Comparison of ENCODE assay signal across 9 mouse cellular contexts in the genomic region with DNA sequence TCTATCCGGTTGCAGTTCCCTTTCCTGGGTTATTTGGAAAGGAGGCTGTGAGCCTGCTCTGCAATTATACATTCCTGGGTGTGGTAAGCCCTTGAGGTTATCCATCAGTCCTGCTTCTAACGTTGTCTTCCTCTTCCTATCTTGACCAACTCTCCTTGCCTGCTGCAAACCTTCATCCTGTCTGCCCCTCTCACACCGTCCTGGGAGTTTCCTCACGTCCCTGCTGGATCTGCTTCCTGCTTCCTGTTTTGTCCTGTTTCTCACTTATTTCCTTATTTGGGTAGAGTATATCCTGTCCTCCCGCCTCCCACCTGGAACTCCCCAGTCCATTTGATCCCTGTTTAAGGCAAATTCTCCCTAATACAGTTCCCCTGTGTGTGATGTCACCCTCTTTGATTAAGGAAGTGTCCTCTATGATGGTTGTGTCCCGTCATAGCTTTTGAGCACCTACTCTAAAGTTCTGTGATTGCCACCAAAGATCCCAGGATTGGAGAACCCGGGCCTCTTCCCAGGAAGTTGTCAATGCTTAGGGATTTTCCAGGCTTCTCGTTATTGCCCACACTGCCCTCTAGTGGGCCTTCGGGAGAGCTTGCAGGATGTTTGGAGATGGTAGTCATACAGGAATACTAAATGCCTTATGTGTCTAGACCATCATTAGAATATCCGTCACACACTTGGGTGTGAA. TPM values are rescaled to one million over a fixed set of nuclear protein-coding genes. Genes with fewer than 3 reads are reported as not detected.
A peak's percentile ranks its signal among the peaks of the same experiment; 100 is the strongest.
DNase-seq lines count a peak whose midpoint lies in the region; ATAC-seq and TF ChIP-seq lines count a peak whose summit lies in the region.
"Had no signal": no experiment of that assay in that cellular context is flagged by ENCODE, and none has a peak within 500 bp of the region (broad histone marks: within the 10 kb centered on the region; RNA-seq: fewer than 3 reads in every experiment).

No protein-coding gene starts in this region.

- peak; percentile 81 for TF ChIP-seq CTCF in hindbrain, postnatal 0 days (IDR thresholded peaks at IDR 0.05; ENCODE audit: low read depth)

- 59% methylated on average over 10 of the region's 10 CpGs for WGBS in liver, embryonic 11.5 days
- 62% methylated on average over 10 of the region's 10 CpGs for WGBS in hindbrain, postnatal 0 days

- ATAC-seq in liver, embryonic 11.5 days (replicated peaks; ENCODE audit: low FRiP score) = peak; percentile 30
- ATAC-seq in activated CD4-positive, CD25-positive, alpha-beta regulatory T cell, adult 4 months = peak; percentile 32
- ATAC-seq in hindbrain, postnatal 0 days = no peak
- ATAC-seq in megakaryocyte-erythroid progenitor cell, adult 5-6 weeks (replicated peaks; ENCODE audit: low FRiP score, low TSS enrichment, poor library complexity, severe bottlenecking) = no peak

- H3K4me3 ChIP-seq in liver, embryonic 11.5 days (ENCODE audit: low read depth, low read length) = no peak overlapping the region
- H3K4me3 ChIP-seq in hindbrain, postnatal 0 days (ENCODE audit: low read length) = no peak overlapping the region
- H3K4me3 ChIP-seq: embryonic facial prominence, embryonic 12.5 days had no signal

- no peak for DNase-seq in liver, embryonic 11.5 days (ENCODE audit: low spot score)
- no peak for DNase-seq in liver
- DNase-seq in embryo, embryonic 9.5 days (ENCODE audit: extremely low spot score) = peak; percentile 29
- peak; percentile 82 for DNase-seq in hindbrain, postnatal 0 days (ENCODE audit: low spot score)
- DNase-seq in left cerebral cortex, postnatal 36 days (ENCODE audit: low spot score in 2 of 2) = peak; percentile 32 to 38
- peak; percentile 36 for DNase-seq in naive thymus-derived CD4-positive, alpha-beta T cell, adult 2 months (ENCODE audit: low read depth)

- no peak overlapping the region for H3K4me2 ChIP-seq in liver, embryonic 11.5 days
- no peak overlapping the region for H3K4me2 ChIP-seq in hindbrain, postnatal 0 days (ENCODE audit: low read depth, low read length)
- H3K4me2 ChIP-seq: embryonic facial prominence, embryonic 12.5 days had no signal

- intact Hi-C loops in left cerebral cortex, postnatal 36 days (cut with DNase I) = no loop called here

- H3K27ac ChIP-seq in liver, embryonic 11.5 days (ENCODE audit: low read depth, low read length) = no peak overlapping the region
- H3K27ac ChIP-seq in hindbrain, postnatal 0 days = no peak overlapping the region
- H3K27ac ChIP-seq: embryonic facial prominence, embryonic 12.5 days had no signal

- no peak overlapping the region for H3K9ac ChIP-seq in liver, embryonic 11.5 days (ENCODE audit: low read depth, low read length)
- H3K9ac ChIP-seq in hindbrain, postnatal 0 days (replicated peaks; ENCODE audit: low read length) = no peak overlapping the region
- H3K9ac ChIP-seq: embryonic facial prominence, embryonic 12.5 days had no signal

- no peaks in the 10 kb centered on the region for H3K9me3 ChIP-seq in liver, embryonic 11.5 days (ENCODE audit: control insufficient read depth, low read length)
- H3K9me3 ChIP-seq in hindbrain, postnatal 0 days (ENCODE audit: low read length) = no peaks in the 10 kb centered on the region
- H3K9me3 ChIP-seq: embryonic facial prominence, embryonic 12.5 days had no signal

- no peaks in the 10 kb centered on the region for H3K4me1 ChIP-seq in liver, embryonic 11.5 days (replicated peaks; ENCODE audit: control insufficient read depth, insufficient read depth, low read length)
- H3K4me1 ChIP-seq in hindbrain, postnatal 0 days (ENCODE audit: insufficient read depth, low read length) = no peaks in the 10 kb centered on the region
- H3K4me1 ChIP-seq: embryonic facial prominence, embryonic 12.5 days had no signal

- H3K27me3 ChIP-seq in liver, embryonic 11.5 days (replicated peaks; ENCODE audit: control insufficient read depth, insufficient read depth, low read length) = no peaks in the 10 kb centered on the region
- H3K27me3 ChIP-seq in hindbrain, postnatal 0 days (ENCODE audit: insufficient read depth, low read length) = no peaks in the 10 kb centered on the region
- H3K27me3 ChIP-seq: embryonic facial prominence, embryonic 12.5 days had no signal

- H3K36me3 ChIP-seq in liver, embryonic 11.5 days (ENCODE audit: control insufficient read depth, insufficient read depth, low read length) = peaks cover 45% of the 10 kb centered on the region
- 0 out of 2 replicates have a peak, but pooled peaks cover 6% of the 10 kb centered on the region for H3K36me3 ChIP-seq in hindbrain, postnatal 0 days (ENCODE audit: insufficient read depth, low read length)

RNA-seq across cellular contexts. Expression of a gene that starts 12.5 kb away (rescaled TPM):
- 27.7 and 30.7 TPM in 2 replicates for polyA plus RNA-seq in liver, embryonic 11.5 days (2014; fragmentation: Nextera tagmentation; extraction: Ambion mirVana)
- polyA plus RNA-seq in activated CD4-positive, CD25-positive, alpha-beta regulatory T cell, adult 4 months (2017; shearing (Covaris generic)) = 1 to 10 TPM; 2.0 to 5.2 TPM
- 1.2 and 2.7 TPM in 2 replicates for total RNA-seq in hindbrain, postnatal 0 days (2014; rRNA removed)
- 3.2 and 4.4 TPM in 2 replicates for polyA plus RNA-seq in hindbrain, postnatal 0 days (2015; fragmentation: Nextera tagmentation; extraction: Ambion mirVana)
- under 1 TPM; 0.52 to 0.96 TPM for total RNA-seq in left cerebral cortex, postnatal 36 days (2021)
- total RNA-seq in megakaryocyte-erythroid progenitor cell, adult 5-6 weeks (2014; fragmentation: Nextera tagmentation) = 17.2 and 20.8 TPM in 2 replicates
- total RNA-seq in megakaryocyte-erythroid progenitor cell, adult 5-6 weeks (2017) = 14.8 and 18.4 TPM in 2 replicates

RNA-seq across cellular contexts. Expression of a gene that starts 12.6 kb away (rescaled TPM):
- polyA plus RNA-seq in liver, embryonic 11.5 days (2014; fragmentation: Nextera tagmentation; extraction: Ambion mirVana) = 14.4 and 17.2 TPM in 2 replicates
- 10 to 100 TPM in 1 of 2 experiments, 1 to 10 TPM in 1; 7.3 to 10.8 TPM for polyA plus RNA-seq in activated CD4-positive, CD25-positive, alpha-beta regulatory T cell, adult 4 months (2017; shearing (Covaris generic))
- total RNA-seq in hindbrain, postnatal 0 days (2014; rRNA removed) = 9.1 and 14.8 TPM in 2 replicates
- polyA plus RNA-seq in hindbrain, postnatal 0 days (2015; fragmentation: Nextera tagmentation; extraction: Ambion mirVana) = 15.6 and 18.0 TPM in 2 replicates
- 10 to 100 TPM; 19.1 to 35.6 TPM for total RNA-seq in left cerebral cortex, postnatal 36 days (2021)
- 20.1 and 23.3 TPM in 2 replicates for total RNA-seq in megakaryocyte-erythroid progenitor cell, adult 5-6 weeks (2014; fragmentation: Nextera tagmentation)
- total RNA-seq in megakaryocyte-erythroid progenitor cell, adult 5-6 weeks (2017) = 23.3 and 33.6 TPM in 2 replicates

RNA-seq across cellular contexts. Expression of a gene that starts 22.3 kb away (rescaled TPM):
- 5.7 and 6.0 TPM in 2 replicates for polyA plus RNA-seq in liver, embryonic 11.5 days (2014; fragmentation: Nextera tagmentation; extraction: Ambion mirVana)
- polyA plus RNA-seq in activated CD4-positive, CD25-positive, alpha-beta regulatory T cell, adult 4 months (2017; shearing (Covaris generic)) = not detected
- 1.0 and 4.7 TPM in 2 replicates for total RNA-seq in hindbrain, postnatal 0 days (2014; rRNA removed)
- 4.0 and 4.1 TPM in 2 replicates for polyA plus RNA-seq in hindbrain, postnatal 0 days (2015; fragmentation: Nextera tagmentation; extraction: Ambion mirVana)
- total RNA-seq in left cerebral cortex, postnatal 36 days (2021) = 1 to 10 TPM in 1 of 2 experiments, under 1 TPM in 1; 1.00 to 2.2 TPM
- not detected in 2 replicates for total RNA-seq in megakaryocyte-erythroid progenitor cell, adult 5-6 weeks (2014; fragmentation: Nextera tagmentation)
- total RNA-seq in megakaryocyte-erythroid progenitor cell, adult 5-6 weeks (2017) = 0.34 TPM in 1 of 2 replicates, not detected in the other

RNA-seq across cellular contexts. Expression of a gene that starts 38.9 kb away (rescaled TPM):
- not detected in 2 replicates for polyA plus RNA-seq in liver, embryonic 11.5 days (2014; fragmentation: Nextera tagmentation; extraction: Ambion mirVana)
- not detected for polyA plus RNA-seq in activated CD4-positive, CD25-positive, alpha-beta regulatory T cell, adult 4 months (2017; shearing (Covaris generic))
- not detected in 2 replicates for total RNA-seq in hindbrain, postnatal 0 days (2014; rRNA removed)
- polyA plus RNA-seq in hindbrain, postnatal 0 days (2015; fragmentation: Nextera tagmentation; extraction: Ambion mirVana) = not detected in 2 replicates
- total RNA-seq in left cerebral cortex, postnatal 36 days (2021) = not detected
- total RNA-seq in megakaryocyte-erythroid progenitor cell, adult 5-6 weeks (2014; fragmentation: Nextera tagmentation) = not detected in 2 replicates
- not detected in 2 replicates for total RNA-seq in megakaryocyte-erythroid progenitor cell, adult 5-6 weeks (2017)
- polyA plus RNA-seq: embryonic facial prominence, embryonic 12.5 days had no signal

RNA-seq across cellular contexts. Expression of a gene that starts 49.4 kb away (rescaled TPM):
- polyA plus RNA-seq in liver, embryonic 11.5 days (2014; fragmentation: Nextera tagmentation; extraction: Ambion mirVana) = 11.8 and 12.1 TPM in 2 replicates
- polyA plus RNA-seq in activated CD4-positive, CD25-positive, alpha-beta regulatory T cell, adult 4 months (2017; shearing (Covaris generic)) = 1 to 10 TPM; 6.1 to 8.5 TPM
- total RNA-seq in hindbrain, postnatal 0 days (2014; rRNA removed) = 27.6 and 44.9 TPM in 2 replicates
- 7.3 and 7.4 TPM in 2 replicates for polyA plus RNA-seq in hindbrain, postnatal 0 days (2015; fragmentation: Nextera tagmentation; extraction: Ambion mirVana)
- 10 to 100 TPM; 11.8 to 15.4 TPM for total RNA-seq in left cerebral cortex, postnatal 36 days (2021)
- 28.5 and 30.6 TPM in 2 replicates for total RNA-seq in megakaryocyte-erythroid progenitor cell, adult 5-6 weeks (2014; fragmentation: Nextera tagmentation)
- 28.2 and 30.3 TPM in 2 replicates for total RNA-seq in megakaryocyte-erythroid progenitor cell, adult 5-6 weeks (2017)

Comparison
In these comparisons a context has a peak if more than half of its experiments do, and no peak if none do; other contexts are left out.
1. ATAC-seq: peak in liver, embryonic 11.5 days (single experiment) and activated CD4-positive, CD25-positive, alpha-beta regulatory T cell, adult 4 months (single experiment); none in hindbrain, postnatal 0 days (single experiment) and megakaryocyte-erythroid progenitor cell, adult 5-6 weeks (single experiment).
2. DNase-seq: peak in embryo, embryonic 9.5 days (single experiment), hindbrain, postnatal 0 days (single experiment), left cerebral cortex, postnatal 36 days (2 of 2) and naive thymus-derived CD4-positive, alpha-beta T cell, adult 2 months (single experiment); none in liver, embryonic 11.5 days (single experiment) and liver (single experiment).